Mouse (Mus musculus) heart, postnatal 10 days (tissue): ENCODE data around the gene Tanc2. TPM values are rescaled to one million over a fixed set of nuclear protein-coding genes. Genes with fewer than 3 reads are reported as not detected.
A peak's percentile ranks its signal among the peaks of the same experiment; 100 is the strongest.

Experiments used
- DNase-seq, 2 experiments: peaks; one replicate each; pipeline ENCODE4 v3.0.0; 2021
- intact Hi-C: fragments of 180-260 bp; cut with DNase I; formaldehyde crosslinking; loops from one replicate; pipeline ENCODE4 v1.15.1; 2025
- total RNA-seq, 2 experiments: library from RNA; stranded (reverse); gene quantifications; 2 replicates each; pipeline ENCODE4 v1.2.3; 2021

The Tanc2 gene
- 10 to 100 TPM; 34.6 to 35.5 TPM for total RNA-seq

DNA sequence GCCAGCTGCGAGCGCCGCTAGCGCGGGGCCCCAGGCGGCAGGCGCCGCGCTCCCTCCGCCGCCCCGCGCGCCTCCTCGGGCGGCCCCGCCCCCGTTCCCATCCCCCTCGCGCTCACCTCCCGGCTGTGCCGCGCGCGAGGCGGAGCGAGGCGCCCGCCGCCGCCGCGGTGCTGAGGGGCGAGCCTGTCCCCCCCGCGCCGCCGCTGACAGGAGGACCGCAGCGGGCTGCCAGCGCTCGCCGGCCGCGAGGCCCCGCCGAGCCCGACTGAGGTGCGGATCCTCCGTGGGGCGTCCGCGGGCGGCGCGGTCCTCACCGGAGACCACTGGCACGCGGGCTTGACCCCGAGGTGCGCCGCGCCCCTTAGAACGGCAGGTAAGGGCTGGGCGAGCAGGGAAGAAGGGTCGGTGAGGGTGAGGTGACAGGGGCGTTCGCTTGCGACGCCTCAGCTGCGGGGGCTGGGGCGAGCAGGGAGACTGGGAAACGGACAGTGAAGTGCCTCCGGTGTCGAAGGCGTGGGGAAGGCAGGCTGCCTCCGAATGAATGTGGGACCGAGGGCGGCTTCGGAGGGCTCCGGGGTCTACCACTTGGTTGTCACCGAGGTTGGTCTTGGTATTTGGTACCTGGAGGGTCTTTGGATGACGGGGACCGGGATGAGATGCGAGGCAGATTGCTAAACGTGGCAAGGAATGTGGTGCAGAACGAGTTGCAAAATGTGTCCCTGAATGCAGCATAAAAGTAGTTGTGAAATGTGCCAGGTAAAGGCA is at the start of gene Tanc2:
Gene Tanc2, plus strand, starts transcription at position 110 of the 765 bp plus-strand sequence.
- intact Hi-C loops = loop anchor here (5.0 kb wide), 2 partner anchors 267 to 318 kb away; no protein-coding TSS in a partner anchor
- DNase-seq = peak in 1 of 2 experiments; percentile 65

DNA sequence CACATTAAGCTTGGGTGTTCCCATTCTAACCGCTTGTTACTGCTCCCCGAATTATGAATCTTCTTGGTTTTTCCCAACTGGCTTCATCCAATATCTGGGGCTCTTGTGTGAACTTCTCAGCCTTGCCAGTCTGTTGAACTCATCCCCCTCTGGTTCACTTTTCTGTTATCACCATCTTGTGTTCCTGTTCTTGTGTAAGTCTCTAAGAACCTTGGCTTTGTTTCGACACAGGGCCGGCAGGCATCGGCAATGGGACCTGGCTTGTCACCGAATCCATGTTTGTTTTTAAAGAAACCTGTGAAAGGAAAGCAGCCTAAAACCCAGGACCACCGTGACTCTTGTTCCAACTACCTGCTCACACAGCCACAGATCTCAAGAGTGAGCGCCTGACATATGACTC is 49.0 kb upstream of the Tanc2 start:
- intact Hi-C loops = no loop called here
- DNase-seq = no peak

DNA sequence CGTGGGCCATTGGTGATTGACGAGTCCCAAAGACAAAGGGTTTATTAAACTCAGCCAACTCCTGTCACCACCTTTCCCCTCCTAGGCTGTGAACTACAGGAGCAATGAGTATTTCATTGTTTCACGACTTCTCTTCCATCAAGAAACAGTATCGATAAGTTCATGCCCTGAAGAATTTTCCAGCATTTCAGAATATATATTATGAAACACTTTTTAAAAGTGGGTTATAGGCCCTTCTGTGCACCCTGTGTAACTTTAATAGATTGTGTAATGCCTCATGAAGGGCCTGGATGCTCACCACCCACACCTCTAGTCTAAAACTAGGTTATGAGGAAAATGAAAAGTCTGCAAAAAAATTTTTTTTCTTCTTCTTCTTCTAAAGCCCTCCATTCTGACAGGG is 48.4 kb upstream of the Tanc2 start:
- DNase-seq = no peak
- intact Hi-C loops = no loop called here

DNA sequence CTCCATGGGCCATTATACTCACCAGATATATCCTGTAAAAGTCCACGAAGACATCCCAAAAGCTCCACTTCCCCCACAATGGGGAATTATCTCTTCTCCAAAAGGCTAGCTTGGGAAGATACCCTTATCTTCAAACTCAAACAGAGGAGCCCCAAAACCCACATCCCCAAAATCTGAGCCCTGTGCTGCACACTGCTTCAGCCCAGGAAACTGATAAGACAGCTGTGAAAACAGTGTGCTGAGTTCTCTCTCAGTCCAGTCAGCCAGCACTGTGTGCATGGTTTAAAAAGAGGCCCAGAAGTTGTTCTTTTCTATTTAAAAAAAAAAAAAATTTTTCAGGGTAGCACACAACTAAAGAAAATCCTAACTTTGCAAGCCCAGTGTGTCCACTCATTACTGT is 47.7 kb upstream of the Tanc2 start:
- DNase-seq = no peak
- intact Hi-C loops = no loop called here

DNA sequence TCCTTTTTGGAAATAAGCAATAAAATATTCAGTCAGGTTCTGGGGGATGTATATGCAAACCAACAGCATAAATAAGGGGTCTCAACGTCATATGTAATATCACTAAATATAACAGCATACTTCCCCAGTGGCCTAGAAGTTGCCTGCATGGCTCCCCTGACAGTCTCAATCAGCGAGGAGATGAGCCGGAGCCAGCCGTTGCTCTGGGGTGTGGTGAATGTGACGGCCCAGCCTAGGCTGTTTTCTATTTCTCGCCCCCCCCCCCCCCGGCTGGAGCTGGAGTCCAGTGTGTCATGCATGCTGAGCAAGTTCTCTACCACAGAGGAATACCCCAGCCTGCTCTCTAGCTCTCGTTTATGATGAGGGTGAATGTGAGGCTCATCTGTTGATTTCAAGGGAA is 44.0 kb upstream of the Tanc2 start:
- intact Hi-C loops = no loop called here
- no peak for DNase-seq

DNA sequence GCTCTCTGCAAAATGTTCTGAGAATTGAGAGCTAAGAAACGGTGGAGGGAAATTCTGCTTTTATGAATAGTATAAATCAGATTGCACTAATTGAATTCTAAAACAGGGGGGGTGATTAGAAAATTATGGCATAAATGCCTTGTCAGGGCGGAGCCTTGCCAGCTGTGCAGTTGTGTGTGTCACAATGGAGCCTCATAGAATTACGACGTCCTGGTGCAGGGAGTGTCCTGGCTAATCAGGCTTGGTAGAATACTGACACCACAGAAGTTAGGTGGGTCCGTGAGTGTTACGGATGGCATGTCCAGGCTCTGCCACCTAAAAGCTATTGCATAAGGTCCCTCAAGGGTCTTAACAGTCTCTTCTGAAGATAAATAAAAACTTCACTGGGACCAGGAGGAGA is 43.4 kb upstream of the Tanc2 start:
- intact Hi-C loops = no loop called here
- no peak for DNase-seq

DNA sequence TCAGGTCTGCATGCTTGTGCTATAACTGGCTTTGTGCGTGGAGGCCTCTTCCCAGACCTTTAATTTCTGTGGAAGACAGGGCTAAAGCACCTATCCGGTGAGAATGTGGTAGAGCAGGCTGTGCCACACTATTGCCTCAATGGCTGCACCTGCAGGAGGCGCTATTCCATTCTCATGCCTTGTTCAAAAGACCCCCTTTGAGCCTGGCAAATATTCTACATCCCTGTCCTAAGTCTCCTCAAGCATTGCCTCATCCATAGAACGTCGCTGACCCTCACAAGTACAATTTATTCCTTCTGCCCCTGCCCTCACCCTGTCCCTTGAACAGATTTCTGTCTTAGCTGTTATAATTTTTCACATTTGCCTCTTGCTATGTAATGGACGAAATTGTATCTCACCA is 41.4 kb upstream of the Tanc2 start:
- intact Hi-C loops = no loop called here
- no peak for DNase-seq

DNA sequence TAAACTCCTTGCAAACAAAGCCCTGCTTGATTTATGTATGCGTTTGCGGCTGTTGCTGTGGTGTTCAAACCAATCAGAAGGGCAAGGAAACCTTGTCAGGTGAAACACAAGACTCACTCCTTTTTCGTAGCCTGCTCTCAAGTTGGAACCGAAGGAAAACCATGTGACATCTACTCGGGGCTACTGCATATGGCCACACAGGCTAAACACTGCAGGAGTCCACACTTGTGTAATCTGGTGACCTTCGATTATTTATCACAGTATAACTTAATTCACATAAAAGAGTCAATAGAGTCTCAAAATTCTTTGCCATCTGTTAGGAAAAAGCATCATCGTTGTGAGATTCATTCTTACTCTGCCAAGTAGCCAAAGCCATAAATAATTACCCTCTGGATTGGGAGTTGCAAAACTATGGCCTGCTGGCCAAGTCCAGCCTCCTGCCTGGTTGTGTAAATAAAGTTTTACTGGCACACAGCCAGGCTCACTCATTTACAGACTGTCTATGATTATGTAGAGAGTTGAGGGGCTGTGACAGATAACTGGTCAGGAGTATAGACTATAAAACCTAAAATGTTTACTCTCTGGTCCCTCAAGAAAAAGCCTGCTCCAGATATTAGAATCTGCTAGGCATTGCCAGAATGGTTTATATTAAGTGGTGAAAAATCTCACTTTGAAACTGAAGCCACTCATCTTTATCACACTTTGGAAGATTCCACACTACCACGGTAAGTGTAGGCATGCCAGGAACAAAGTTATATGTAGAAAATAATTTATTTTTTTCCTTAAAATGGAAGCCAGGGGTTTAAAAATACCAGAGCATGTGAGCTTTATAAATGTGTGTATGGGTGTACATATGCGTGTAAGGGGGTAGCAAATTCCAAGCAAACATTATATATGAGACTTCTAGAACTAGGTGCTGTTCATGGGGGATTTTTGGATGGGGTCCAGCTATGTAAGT is 40.3 kb upstream of the Tanc2 start:
- peak; percentile 46 for DNase-seq
- intact Hi-C loops = no loop called here

DNA sequence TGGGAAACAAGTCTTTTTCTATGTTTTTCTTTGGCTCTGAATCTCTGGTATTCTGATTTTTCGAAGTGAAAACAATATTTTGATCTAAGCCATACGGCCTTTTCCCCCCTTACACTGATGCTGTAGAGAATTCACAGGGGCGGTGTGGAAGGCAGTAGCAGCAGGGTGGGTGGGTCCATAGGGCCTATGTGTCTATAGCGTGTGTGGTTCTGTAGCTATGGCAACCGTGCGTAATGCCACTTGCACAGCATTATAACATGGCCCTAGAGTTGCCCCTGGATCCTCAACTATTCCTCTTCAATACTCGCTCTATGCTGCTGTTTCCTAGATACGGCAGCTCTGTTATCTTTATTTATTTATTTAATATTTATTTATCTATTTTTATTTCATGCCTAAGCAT is 32.5 kb upstream of the Tanc2 start:
- intact Hi-C loops = no loop called here
- no peak for DNase-seq

DNA sequence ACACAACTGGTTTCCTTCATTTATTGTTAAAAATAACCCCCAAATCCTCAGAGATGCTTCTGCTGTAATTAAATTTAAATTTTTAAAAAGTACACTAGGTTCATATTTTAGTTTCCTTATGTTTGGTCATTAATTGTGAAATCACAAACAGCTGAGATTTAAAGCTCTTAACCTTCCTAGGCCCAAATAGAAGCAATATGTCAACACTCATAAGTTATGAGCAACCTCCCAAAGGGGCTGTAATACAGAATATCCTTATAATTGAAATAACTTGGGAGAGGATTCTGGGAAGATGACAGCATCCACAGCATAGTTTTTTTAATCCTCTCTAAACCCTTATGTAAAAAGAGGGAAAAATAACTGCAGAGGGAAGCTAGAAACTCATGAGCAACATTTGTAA is 31.7 kb upstream of the Tanc2 start:
- DNase-seq = no peak
- intact Hi-C loops = no loop called here

DNA sequence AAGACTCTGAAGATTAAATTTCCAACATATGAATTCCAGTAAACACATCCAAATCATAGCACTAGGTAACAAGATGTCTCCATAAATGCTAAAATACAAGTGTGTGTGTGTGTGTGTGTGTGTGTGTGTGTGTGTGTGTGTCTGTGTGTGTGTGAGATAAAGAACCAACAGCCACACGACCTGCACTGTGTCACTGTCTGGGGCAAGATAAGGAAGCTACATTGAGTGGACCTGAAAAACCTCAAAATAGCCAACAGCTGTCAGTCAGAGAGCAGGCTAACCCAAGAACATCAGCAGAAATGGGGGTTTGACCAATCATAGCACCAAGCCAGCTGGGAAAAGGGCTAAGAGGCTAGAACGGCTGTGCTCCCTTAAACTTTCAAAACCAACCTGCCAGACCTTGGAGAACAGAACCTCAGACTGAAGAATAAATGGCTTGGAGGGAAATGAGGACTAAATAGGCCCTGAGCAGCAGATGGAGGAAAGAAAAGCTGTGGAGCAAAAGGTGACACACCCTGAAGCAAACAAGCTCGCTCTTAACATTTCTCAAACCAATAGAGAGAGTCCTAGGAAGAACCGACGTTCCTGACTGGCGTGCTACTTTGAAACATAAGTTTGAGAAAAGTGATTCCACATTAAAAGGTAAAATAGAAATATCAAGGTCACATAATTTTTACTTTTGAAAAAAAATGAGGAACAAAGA is 30.8 kb upstream of the Tanc2 start:
- intact Hi-C loops = no loop called here
- DNase-seq = no peak

DNA sequence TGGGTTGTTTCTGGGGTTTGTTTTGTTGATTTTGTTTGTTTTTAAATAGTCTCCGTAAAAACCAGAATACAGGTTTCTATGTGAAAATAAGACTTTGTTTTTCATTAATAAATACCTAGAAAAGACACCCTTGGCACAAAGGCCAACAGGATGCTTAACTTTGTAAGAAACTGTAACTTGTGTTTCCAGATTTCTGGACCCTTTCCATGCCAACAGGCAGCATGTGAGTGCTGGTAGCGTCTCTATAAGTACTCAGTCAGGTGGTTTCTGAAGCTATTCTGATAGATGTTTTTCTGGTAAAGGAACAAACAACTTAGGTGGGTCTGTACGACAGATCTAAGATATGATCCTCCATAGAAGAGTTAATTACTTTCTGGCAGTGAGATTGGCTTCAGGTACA is 26.2 kb upstream of the Tanc2 start:
- no peak for DNase-seq
- intact Hi-C loops = no loop called here

DNA sequence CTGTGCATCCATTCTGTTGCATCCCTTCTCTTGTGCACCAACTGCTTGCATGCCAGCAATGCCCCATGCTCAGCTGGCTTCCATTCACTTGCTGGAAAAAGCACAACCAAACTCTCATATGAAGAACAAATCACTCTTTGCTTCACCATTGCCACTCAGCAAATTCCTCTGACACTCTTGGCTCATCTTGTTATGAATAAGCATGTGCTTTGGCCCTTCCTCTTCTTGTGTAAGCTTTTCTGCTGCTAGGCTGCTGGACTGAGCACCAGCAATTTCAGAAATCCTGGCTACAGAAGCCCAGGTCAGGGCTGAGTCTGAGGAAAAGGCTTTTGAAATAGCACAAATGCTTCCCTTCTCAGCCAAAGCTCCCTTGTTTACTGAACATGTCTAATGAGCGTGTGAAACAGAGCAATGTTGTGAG is 22.6 kb upstream of the Tanc2 start:
- intact Hi-C loops = no loop called here
- peak; percentile 35 to 41 for DNase-seq

DNA sequence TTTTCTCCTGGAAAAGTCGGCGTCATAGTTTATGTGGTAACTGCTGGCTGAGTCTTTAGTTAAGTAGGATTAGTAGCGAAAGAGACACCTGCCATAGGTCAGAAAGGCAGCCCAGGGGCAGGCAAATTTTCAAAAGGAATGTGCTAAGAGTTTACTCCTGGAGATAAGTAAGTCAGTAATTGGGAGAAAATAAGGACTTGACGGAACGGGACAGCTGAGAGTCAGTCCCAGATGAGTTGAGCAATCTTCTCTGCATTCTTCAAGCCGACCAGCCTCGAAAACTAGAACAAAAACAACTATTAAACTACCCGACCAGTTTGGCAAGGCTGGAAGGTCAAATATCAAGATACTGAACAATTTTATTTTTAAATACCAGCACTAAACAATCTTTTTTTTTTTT is 17.8 kb upstream of the Tanc2 start:
- intact Hi-C loops = no loop called here
- DNase-seq = no peak

DNA sequence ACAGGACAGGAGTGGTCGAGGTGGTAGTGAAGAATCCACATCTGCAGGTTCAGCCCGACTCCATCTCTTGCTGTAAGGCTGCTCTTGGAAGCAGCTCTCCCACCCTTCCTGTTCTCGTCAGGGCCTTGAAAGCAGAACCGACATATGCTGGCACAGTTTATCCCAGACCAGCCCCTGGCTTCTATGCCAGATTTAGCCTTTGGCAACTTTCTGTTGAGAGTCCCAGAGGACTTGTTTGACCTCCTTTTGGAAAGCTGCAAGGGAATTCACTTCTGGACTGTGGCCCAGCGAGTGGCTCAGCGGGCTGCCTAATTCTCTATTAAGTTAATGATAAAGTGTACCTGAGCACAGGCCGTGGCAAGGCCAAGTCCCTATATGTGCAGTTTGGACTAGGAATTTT is 15.5 kb upstream of the Tanc2 start:
- peak; percentile 85 to 87 for DNase-seq
- intact Hi-C loops = no loop called here

DNA sequence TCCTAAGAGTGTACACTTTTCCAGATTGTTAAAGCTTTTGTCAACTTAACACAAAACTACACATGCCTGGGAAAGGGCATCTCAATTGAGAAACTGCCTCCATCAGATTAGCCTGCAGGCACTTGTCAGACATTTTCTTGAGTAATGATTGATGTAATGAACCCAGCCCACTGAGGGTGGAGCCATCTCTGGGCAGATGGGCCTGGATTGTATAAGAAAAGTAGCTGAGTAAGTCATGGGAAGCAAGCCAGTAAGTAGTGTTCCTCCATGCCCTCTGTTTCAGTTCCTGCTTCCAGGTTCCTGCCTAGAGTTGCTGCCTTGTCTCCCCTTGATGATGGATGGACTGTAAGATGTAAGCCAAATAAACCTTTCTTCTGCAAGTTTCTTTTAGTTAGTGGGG is 12.6 kb upstream of the Tanc2 start:
- intact Hi-C loops = no loop called here
- no peak for DNase-seq

DNA sequence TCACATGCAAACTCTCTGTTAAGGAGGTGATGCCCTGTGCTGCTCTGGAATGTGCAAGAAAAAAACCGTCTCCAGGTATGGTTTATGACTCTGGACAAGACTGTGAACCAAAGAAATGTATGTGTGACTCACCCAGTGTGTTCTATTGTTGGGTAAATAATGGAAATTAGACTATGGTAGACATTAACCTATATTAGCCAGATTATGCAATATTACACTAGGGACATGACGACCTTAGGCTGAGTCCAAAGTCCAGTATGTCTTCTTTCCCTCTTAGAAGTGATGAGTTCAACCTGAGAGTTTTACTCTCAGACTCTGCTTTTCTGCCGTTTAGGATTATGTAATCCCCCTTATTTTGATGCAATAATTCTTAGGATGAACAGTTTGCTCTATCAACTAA is 7.8 kb upstream of the Tanc2 start:
- intact Hi-C loops = no loop called here
- no peak for DNase-seq

DNA sequence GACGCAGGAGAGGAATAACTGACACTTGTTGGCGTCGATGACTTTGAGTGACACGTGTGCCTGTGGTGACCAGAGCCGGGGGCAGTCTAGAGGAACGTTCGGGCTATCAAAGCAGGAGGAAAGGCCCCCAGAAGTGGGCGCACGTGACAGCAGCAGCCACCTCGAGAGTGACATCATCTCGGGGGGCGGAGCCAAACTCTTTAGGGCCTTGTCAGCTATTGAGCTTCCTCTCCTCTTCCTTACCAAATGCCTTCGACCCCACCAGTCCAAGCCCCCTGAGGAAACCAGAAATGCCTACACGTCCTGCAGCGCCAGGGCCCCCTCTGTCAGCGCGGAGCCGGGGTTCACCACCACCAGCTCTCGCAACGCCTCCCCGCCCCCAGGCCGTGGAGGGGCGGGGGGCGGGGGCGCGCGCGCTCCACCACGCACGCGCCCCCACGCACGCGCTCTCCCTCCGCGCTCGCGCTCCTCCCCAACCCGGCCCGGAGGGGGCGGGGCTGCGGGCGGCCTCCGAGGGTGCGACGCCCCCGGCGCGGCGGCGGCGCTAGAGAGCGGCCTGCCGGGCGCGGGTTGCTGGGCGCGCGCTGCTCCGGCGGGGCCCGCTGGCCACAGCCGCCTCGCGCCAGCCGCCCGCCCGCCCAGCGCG is 432 bp upstream of the Tanc2 start:
- intact Hi-C loops = no loop called here
- peak; percentile 91 to 94 for DNase-seq

DNA sequence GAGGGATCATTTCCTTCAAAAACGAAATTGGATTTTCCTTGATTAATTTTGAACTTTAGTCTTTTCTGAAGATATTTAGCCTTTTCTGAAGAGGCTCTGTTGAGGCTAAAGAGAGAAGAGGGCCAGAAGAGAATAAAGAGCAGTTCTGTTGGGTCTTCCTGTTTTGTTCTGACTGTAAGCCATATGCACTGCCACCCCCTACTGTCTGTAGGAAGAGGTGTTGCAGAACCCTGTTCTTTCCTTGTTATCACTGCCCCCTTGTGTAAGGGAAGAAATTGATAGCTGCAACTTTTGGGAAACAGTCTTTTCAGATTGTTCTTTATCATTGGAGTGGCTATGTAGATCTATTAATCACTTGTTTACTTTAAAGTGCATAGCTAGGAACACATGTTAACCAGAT is 2.1 kb downstream of the Tanc2 start:
- intact Hi-C loops = loop anchor here (1.0 to 5.0 kb wide), 6 partner anchors 229 to 320 kb away; no protein-coding TSS in a partner anchor
- peak; percentile 73 to 76 for DNase-seq

DNA sequence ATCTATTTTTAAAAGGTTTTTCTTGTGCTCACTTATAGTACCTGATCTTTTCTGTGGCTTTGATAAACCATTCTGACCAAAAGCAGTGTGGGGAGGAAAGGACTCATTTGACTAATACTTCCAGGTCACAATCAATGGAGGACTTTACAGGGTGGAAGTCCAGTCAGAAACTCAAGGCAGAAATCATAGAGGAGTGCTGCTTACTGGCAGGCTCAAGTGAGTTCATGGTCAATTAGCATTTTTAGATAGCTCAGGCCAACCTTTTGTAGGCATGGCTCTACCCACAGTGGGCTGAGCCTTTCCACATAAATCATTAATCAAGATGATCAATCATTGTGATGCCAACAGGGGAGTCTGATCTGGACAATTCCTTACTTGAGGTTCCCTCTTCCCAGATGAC is 12.4 kb downstream of the Tanc2 start:
- intact Hi-C loops = no loop called here
- no peak for DNase-seq

DNA sequence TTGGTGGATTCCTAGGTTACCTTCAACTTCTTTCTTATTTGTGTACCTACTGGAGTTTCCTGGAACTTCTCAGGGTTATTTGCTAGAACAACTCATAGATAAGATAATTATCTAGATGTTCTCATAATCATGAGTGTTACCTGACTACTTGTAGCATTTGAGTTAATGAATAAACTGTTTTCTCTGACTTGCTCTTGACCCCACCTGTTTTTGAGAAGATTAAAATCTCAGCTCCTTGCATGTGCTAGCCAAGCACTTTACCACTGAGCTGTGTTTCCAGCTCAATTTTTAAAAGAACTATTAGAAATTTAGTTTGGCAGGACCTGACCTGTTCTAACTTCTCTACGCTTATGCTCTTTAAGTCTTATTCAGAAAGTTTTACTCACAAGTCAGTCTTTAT is 36.4 kb downstream of the Tanc2 start:
- no peak for DNase-seq
- intact Hi-C loops = no loop called here
